Mouse (Mus musculus): ENCODE measurements around the gene Csad. TPM values are rescaled to one million over a fixed set of nuclear protein-coding genes. Genes with fewer than 3 reads are reported as not detected.
A peak's percentile ranks its signal among the peaks of the same experiment; 100 is the strongest.
"Not testable (repeated sequence)": the region's sequence is repeated elsewhere in the genome, so short reads cannot be mapped to it uniquely, and the experiment has no call there.

Gene Csad
- total RNA-seq, 2 experiments from 2014 or later = 5.9 to 7.8 TPM

DNA sequence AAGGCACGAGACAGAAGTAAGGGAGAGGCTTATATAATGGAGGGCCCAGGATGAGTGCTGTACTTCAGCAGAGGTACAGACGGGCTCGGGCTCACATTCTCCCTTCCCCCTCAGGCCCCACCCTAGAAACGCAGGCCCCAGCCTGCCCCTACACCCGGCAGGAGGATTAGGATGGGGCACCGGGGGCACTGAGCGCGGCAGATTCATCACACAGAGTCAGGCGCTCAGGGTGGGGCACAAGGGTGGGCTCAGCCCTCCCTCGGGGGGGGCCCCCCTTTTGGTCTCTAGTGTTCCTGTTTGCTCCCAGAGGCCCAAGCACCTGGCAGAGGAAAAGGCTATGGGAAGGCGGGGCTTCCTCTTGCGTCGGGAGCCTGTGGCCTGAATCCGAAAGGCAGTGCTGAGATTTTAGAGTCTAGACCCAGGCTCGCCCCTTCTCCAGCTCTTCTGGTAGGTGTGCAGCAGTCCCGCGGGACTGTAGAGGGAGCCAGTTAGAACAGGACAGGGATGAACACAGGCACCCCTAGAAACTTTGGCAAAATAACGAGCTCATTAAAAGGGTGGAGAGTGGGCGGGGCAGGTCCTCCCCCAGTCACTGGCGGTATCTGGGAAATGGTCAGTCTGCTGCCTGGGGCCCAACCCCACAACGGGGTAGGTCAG, 31.0 kb upstream of the Csad start:
- no peak for DNase-seq (ENCODE audit: low spot score)

DNA sequence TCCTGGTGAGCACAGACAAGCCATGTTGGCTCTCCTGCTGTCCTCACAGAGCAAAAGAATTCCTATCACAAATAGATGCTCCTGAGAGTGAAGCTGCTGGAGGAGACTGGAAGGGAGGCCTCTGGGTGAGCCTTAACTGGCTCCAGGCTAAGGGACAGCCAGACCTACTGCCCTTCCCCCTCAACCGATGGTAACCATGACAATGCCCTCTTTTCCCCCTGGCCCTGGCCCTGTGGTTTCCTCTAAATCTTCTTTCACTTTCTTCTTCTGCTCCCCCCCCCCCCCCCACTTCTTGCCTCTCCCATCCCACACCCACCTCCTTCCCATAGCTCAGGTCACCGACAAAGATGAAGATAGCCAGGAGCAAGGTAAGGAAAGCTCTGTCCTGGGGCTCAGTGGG, 29.4 kb upstream of the Csad start:
- DNase-seq (ENCODE audit: low spot score) = no peak

DNA sequence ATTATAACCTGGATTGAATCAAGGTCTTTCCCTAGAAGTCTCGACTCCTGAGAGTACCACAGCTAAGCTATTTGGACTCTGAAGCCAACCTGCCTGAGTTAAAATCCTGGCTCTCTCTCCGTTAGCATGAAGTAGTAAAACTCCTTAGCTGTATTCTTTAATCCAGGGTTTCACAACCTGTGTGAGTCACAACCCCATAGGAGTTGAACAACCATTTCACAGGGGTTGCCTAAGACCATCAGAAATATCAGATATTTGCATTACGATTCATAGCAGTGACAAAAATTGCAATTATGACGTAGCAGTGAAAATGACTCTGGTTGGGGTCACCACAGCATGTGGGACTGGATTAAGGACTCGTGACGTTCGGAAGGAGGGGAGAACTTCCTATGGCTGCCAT, 28.2 kb upstream of the Csad start:
- no peak for DNase-seq (ENCODE audit: low spot score)

DNA sequence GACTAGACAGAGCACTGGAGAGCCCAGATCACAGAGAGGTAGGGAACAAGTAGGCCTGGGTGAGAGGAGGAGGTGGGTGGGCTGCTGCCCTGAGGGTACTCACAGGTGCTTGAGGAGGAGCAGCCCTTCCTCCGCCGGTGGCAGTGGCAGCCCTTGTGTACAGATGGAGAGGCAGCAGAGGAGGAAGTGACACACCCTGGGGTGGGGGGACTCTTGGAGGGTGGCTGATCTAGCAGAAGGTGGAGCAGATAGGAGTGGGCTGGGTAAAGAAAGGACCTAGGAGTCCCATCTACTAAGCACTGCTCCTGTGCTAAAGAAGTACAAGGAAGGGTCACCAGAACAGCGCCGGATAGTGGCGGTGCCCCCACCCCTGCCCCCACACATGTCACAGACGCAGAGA, 27.2 kb upstream of the Csad start, which contains the start of gene Itgb7:
TSS of gene Itgb7 (minus strand) at position 197 of the 400 bp plus-strand sequence.
- DNase-seq (ENCODE audit: low spot score) = no peak

DNA sequence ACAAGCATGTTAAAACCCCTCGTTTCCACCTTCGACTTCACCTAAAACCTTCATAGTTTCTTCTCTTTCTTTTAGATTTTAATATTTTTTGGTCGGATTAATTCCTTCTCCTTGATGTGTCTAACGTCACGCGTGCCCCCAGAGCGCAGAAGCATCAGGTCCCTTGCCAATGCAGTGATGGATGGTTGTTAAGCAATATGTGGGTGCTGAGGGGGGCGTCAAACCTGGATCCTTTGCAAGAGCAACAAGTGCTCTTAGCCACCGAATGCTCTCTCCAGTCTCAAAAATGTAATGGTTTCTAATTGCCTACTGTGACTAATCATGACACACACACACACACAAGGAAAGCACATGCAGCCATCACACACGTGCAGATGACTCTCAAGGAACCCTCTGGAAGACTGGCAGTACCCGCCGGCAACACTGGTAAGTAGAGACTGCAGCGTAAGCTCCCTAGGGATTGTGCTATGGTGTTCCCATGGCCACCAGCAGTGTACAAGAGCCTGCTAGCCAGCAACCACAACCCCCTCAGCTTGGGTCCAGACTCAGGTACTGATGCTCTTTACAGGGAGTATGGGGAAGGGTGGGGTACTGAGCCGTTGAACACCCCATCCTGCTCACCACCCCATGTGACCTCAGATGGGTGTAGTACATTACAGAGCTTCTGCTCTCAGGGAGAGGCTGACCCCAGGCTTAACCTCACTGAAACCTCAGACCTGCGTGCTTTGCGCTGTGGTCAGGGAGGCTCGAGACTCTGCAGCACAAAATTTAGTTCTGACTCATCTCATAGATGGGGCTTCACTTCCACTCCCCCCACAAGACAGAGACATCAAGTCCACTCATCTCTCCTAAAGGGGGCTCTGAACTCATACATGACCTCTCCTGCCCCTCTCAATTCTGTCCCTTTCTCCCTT, 26.1 kb upstream of the Csad start:
- no peak for DNase-seq (ENCODE audit: low spot score)

DNA sequence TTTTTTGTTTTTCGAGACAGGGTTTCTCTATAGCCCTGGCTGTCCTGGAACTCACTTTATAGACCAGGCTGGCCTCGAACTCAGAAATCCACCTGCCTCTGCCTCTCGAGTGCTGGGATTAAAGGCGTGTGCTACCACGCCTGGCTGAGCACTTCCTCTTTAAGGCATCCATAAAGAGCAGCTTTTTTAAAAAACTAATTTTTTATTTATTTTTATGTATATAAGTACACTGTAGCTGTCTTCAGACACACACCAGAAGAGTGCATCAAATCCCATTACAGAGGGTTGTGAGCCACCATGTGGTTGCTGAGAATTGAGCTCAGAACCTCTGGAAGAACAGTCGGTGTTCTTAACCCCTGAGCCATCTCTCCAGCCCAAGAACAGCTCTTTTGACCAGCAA, 21.1 kb upstream of the Csad start:
- DNase-seq (ENCODE audit: low spot score) = not testable (repeated sequence)

DNA sequence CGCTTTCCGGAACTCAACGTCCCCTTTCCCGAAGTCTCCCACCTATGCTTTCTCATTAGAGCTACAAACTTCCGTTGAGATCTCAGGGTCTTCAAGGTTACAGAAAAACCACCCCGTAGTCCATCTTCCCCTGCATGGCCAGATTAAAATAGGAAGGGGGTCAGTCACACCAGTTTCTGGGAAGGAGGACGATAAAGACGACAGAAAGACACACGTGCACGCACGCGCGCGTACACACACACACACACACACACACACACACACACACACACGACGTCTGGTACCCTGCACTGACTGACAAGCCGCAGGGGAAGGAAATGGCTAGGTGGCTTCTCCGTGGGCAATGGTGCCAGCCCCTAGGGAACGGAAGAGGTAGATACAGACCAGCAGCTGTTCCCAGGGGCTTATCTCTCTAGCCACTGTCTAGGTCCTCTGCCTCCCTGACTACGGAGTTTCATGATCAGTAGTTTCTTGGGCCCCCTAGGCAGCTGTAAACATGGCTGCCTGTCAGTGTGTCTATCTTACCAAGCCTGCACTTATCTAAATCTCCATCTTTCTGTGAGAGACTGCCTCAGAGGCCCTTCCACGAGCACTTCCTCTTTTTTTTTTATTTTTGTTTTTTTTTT, 20.6 kb upstream of the Csad start:
- no peak for DNase-seq (ENCODE audit: low spot score)

DNA sequence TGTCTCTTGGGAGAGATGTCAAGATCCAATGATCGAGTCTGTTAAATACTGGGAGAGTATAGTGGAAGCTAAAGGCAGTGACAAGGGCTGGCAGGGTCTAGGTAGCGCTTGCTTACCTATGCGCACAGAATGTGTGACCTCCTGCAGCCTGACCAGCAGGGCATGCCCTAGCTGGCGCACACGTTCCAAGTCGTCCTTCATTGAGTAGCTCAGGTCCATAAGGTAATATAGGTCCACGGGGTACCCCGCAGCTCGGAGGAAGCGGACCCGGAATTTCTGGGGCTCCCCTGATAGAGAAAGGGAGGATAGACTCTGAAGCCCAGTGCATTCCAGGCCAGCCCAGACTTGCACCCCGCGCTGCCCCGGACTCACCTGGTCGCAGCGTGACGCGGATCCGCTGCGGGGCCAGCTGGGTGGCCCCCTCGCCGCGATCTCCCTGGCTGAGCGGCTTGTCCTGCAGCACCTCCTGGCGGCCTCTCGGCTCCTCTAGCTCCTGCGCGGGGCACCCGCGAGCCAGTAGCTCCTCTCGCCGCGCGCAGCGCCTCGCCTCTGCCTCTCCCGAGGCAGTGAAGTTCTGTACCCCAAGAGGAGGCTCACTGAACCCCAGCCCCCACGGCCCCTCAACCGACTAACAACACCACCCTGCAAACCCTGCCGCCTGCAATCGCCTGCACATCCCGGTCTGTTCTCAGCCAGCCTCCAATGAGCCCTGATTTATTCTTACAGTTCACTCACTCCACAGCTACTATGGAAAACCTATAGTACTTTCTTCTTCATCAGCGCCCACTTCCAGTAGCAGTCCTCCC, 19.9 kb upstream of the Csad start:
- DNase-seq (ENCODE audit: low spot score) = peak; percentile 82

DNA sequence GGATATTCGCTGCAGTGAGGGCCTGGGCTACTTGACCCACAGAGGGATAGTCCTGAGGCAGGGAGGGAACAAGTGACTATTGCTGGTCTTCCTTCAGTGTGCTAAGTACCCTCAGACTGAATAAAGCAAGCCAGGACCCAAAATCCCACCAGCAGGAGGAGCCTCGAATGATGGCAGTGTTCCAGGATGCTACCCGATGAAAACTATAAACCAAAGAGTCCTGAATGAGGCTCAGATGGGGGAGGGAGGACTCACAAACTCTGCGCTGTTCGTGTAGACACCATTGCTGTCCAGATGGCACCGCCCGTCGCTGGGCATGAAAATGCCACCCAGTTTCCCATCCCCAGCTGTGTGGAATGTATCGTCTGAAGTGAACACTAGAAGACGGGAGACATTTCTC, 17.9 kb upstream of the Csad start:
- DNase-seq (ENCODE audit: low spot score) = no peak

DNA sequence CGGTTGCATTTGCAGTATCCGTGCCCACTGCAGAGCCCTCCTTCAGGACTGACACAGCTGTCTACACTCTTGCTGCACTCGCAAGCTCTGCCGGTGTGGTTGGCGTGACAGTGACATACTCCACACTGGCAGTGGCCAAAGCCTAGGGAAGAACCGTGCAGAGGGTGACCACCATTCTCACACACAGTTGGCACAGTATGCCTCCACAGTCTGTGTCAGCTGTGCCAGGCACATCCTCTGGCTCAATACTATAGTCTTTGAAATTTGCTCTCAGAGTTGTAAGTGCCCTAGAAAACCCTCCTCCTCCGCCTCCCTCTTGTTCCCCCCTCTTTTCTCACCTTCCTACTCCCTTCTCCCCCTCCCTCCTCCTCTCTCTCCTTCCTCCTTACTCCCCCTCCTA, 12.8 kb upstream of the Csad start:
- no peak for DNase-seq (ENCODE audit: low spot score)

DNA sequence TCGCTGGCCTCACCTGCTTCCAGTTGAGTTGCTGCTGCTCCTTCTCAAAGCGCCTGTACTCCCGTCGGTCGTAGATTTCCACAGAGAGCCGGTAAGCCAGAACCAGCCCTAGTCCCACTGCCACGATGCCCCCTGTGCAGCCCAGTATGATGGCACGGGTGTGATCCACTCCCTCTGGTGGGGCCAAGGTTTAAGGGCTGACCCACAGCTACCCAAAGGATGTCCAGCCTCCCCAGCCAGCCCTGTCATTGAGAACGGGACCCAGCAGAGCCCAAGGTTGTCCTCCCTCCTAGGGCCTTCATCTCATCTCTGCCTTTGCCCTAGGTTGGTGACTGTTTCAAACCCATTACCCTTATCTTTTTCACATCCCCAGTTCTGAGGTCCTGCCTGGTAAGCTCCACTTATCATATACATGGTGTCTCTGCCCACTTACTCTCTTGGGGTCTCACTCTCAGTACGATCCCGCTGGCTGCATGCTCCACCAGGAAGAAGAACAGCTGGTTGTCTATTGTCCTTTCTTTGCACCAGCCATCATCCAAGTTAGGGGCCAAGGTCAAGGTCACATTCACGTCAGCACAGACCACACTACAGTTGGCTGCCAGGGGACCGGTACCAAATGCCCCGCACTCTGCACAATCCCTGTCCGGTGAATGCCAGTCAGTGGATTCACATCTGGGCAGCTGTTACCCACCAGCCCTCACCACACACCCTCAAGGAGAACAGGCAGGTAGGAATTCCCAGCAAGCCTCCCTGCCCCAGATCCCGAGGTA, 12.1 kb upstream of the Csad start:
- no peak for DNase-seq (ENCODE audit: low spot score)

DNA sequence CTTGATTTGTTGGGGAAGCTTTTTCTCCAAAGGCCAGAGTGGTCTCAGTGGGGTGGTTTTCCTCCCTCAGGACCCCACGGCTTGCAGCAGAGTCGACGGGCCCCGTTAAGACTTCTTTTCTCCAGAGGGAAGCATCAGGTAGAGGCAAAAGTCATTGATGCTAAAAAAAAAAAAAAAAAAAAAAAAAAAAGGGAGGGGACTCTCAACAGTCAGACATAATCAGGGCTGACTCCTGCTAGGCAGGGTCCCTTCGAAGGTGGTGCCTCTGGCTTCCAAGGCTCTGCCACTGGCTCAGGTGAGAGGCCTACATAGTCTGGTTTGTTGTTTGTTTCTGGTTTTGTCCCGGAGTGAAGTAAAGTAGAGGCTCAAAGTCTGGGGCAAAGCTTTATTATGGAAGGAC, 11.1 kb upstream of the Csad start:
- no peak for DNase-seq (ENCODE audit: low spot score)

DNA sequence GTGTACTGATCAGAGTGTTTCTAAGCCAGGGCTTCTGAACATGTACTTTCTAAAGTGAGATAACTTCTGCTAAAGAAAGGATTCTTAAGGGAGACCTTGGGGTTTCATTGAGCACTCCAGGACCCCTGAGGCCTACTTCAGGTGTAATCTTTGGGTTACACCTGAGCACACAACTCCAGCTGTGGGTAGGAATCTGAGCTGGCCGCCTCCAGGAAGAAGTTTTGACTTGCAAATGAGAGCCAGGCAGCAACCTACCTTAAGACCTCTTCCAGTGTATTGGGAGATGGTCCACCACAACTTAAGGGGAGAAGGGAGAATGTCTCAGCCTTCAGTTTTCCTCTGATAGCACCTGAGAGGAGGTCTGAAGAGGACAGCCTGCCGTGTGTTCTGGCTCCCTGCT, 9.6 kb upstream of the Csad start:
- DNase-seq (ENCODE audit: low spot score) = no peak

DNA sequence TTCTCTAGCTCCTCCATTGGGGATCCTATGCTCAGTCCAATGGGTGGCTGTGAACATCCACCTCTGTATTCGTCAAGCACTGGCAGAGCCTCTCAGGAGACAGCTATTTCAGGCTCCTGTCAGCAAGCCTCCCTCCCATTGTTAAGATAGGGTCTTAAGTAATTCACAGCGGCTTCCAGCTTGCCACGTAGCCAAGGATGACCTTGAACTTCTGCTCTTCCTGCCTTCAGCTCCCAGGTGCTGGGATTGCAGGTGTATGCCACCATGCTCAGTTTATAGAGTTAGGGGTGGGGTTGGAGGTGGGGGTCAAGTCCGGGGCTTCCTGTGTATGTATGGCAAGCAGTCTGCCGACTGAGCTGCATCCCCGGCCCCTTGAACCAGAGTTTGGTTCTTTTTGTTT, 7.4 kb upstream of the Csad start:
- DNase-seq (ENCODE audit: low spot score) = no peak

DNA sequence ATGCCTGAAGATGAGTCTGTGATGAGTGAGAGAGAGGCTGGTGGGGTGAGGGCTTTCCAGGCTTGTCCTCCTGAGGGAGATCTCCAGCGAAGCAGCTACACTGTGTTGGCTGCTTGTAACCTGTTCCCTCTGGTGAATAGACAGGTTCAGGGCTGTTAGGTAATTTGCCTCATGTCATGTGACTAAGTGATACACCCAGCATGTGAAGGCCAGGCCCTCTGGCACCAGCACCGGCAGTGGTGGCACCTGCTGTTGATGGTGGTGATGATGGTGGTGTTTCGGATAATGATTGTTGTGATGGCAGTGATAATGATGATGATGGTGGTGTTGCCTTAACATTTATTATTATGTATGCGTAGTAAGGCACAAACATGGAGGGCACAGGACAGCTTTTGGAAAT, 6.3 kb upstream of the Csad start:
- DNase-seq (ENCODE audit: low spot score) = no peak

DNA sequence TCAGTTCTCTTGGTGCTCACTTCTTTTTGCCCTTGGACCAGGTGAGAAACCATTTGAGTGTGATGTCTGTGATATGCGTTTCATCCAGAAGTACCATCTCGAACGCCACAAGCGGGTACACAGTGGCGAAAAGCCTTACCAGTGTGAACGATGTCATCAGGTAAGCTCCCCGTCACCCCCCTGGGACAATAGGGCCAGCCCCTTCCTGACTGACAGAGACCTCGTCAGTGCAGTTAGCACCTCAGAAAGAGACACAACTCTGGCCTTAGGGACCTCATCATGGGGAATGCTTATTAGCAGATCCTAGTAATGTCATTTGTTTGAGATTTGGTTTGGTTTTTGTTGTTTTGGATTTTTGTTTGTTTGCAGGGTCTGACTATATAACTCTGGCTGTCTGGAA, 4.6 kb upstream of the Csad start:
- no peak for DNase-seq (ENCODE audit: low spot score)

DNA sequence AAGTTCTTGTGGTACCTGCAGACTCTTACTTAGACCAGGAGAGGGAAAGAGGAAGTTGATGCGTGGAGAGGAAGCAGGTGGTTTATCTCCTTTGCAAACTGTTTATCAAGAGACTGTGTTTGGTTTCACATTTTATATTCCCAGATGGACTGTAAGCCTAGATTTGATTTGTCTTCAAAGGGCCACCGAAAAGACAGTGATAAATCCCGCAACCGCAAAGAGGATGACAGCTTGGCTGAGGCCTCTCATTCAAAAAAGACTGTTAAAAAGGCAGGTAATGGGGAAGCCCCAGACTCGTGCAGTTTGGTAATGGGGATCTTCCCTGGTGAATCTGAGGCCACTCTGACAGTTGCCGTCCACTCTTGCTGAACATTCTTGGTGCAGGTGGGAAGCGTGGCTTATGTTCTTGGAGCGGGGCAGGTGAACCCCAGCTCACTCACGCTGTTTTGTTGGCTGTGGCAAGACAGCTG, 3.6 kb upstream of the Csad start:
- no peak for DNase-seq (ENCODE audit: low spot score)

DNA sequence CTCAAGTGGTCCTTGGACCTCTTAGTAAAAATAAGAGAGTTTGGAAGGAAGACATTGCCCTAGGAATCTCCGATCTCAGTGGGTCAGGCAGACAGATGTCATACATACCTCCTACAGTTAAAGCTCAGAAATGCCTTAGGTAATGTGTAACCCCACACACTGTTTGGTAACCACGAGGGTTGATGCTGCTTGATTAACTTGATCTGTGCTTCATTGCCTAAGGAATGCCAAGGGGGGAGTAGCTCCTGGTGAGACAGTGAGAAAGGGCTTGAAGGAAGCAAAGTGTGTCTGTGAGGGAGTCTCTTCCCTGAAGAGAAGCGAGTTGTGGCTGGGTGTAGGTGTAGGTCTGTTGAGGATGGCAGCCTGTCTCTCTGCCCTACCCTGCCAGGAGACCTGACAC, 2.8 kb upstream of the Csad start:
- DNase-seq (ENCODE audit: low spot score) = no peak

DNA sequence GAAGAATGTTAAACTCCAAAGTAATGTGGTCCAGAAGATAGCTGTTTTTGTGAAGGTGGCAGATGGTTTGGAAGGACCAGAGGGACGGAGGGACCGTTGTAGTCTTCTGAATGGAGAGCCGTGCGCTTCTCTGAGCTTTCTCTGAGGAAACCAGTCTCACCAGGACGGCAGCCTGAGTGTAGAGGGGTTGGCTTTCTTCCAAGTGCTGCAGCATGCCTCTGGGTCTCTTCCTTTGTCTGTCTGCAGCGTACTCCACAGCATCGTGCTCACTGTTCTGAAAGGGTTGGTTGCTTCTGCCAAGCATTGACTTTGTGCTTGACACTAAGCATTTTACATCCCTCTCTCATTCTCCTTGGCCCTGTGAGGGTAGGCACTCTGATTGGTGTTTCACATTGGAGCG, 1.3 kb upstream of the Csad start:
- no peak for DNase-seq (ENCODE audit: low spot score)

DNA sequence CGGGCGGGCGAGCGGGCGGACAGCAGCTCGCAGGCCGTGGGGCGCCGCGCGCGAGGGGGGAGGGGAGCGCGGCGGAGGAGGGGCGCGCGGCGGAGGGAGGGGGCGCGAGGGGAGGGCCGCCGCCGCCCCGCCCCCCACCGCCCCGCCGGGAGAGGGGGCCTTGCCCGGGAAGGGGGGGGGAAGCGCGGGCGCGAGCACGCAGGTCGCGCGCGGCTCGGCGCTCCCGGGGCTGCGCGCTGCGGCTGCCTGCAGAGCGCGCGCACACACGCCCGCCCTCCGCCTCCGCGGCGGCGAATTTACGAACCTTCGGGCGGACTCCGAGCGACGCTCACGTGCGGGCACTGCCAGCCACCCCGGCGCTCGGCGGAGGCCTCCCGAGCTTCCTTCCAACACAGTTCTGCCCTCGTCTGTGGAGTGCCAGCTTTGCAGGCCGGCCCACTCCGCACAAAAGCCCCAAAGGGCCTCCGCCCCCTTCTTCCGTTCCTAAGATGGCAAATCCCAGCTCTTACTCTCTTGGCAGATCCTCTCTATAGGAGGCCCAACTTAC, 616 bp downstream of the Csad start:
- peak; percentile 34 for DNase-seq (ENCODE audit: low spot score)
